Mouse (Mus musculus): Measurements from ENCODE around the gene Cdc73. TPM values are rescaled to one million over a fixed set of nuclear protein-coding genes. Genes with fewer than 3 reads are reported as not detected.
"Not testable (repeated sequence)": the region's sequence is repeated elsewhere in the genome, so short reads cannot be mapped to it uniquely, and the experiment has no call there.

Gene Cdc73
- polyA plus RNA-seq, 1 experiment from 2014 or later, result 28.0 TPM

- no peak overlapping the region for H3K27ac ChIP-seq
- H3K4me3 ChIP-seq, result no peak overlapping the region
- no peaks in the 10 kb centered on the region for H3K36me3 ChIP-seq
- no peak for ATAC-seq (ENCODE audit: insufficient number of reproducible peaks, insufficient read depth, low FRiP score, low TSS enrichment, low read depth)
- no peaks in the 10 kb centered on the region for H3K9me3 ChIP-seq
- WGBS, result 80% methylated on average over 5 of the region's 5 CpGs
- no peaks in the 10 kb centered on the region for H3K27me3 ChIP-seq
- no peaks in the 10 kb centered on the region for H3K4me1 ChIP-seq
- H3K9ac ChIP-seq, result no peak overlapping the region
- H3K4me2 ChIP-seq, result no peak overlapping the region
Measured at GRCm38 (mm10) chr1:143724456-143725064, 21.9 kb upstream of the Cdc73 start.

- H3K4me2 ChIP-seq; H3K27ac ChIP-seq; ATAC-seq (ENCODE audit: insufficient number of reproducible peaks, insufficient read depth, low FRiP score, low TSS enrichment, low read depth); H3K4me3 ChIP-seq; H3K9ac ChIP-seq; H3K36me3 ChIP-seq; H3K9me3 ChIP-seq; H3K27me3 ChIP-seq; H3K4me1 ChIP-seq: not testable (repeated sequence)
- no CpG with 5 or more reads among the region's 2 CpGs for WGBS
Measured at GRCm38 (mm10) chr1:143716038-143716437, 13.3 kb upstream of the Cdc73 start, which contains the start of gene Glrx2. Glrx2 (plus strand) TSS chr1:143716338.

GRCm38 (mm10) chr1:143710627-143710976 lies 7.9 kb upstream of the Cdc73 start:
- Histone ChIP-seq H3K9me3 (no peaks in the 10 kb centered on the region), H3K4me2 (no peak overlapping the region), H3K4me1 (peaks cover 6% of the 10 kb centered on the region), H3K4me3 (no peak overlapping the region), H3K27me3 (no peaks in the 10 kb centered on the region), H3K36me3 (no peaks in the 10 kb centered on the region), H3K9ac (no peak overlapping the region), H3K27ac (no peak overlapping the region)
- no peak for ATAC-seq (ENCODE audit: insufficient number of reproducible peaks, insufficient read depth, low FRiP score, low TSS enrichment, low read depth)
- 68% methylated on average over 5 of the region's 5 CpGs for WGBS

- Histone ChIP-seq H3K9me3 (no peaks in the 10 kb centered on the region), H3K4me2 (no peak overlapping the region), H3K4me3 (no peak overlapping the region), H3K36me3 (no peaks in the 10 kb centered on the region), H3K27me3 (no peaks in the 10 kb centered on the region), H3K9ac (no peak overlapping the region), H3K27ac (no peak overlapping the region), H3K4me1 (peaks cover 6% of the 10 kb centered on the region)
- 44% methylated on average over 7 of the region's 7 CpGs for WGBS
- peak; percentile 64; the same call in 1 of the 2 replicates for ATAC-seq (ENCODE audit: insufficient number of reproducible peaks, insufficient read depth, low FRiP score, low TSS enrichment, low read depth)
Measured at GRCm38 (mm10) chr1:143709966-143710626, 7.4 kb upstream of the Cdc73 start.

GRCm38 (mm10) chr1:143708361-143708760 lies 5.7 kb upstream of the Cdc73 start:
- Histone ChIP-seq H3K27me3 (no peaks in the 10 kb centered on the region), H3K9me3 (no peaks in the 10 kb centered on the region), H3K9ac (no peak overlapping the region), H3K4me3 (no peak overlapping the region), H3K4me2 (no peak overlapping the region), H3K4me1 (peaks cover 6% of the 10 kb centered on the region), H3K27ac (no peak overlapping the region), H3K36me3 (no peaks in the 10 kb centered on the region)
- WGBS, result 73% methylated on average over 6 of the region's 6 CpGs
- ATAC-seq (ENCODE audit: insufficient number of reproducible peaks, insufficient read depth, low FRiP score, low TSS enrichment, low read depth), result no peak

GRCm38 (mm10) chr1:143707006-143707405 lies 4.3 kb upstream of the Cdc73 start:
- peaks cover 6% of the 10 kb centered on the region for H3K4me1 ChIP-seq
- no peaks in the 10 kb centered on the region for H3K9me3 ChIP-seq
- no peak overlapping the region for H3K4me2 ChIP-seq
- 68% methylated on average over 4 of the region's 4 CpGs for WGBS
- no peak for ATAC-seq (ENCODE audit: insufficient number of reproducible peaks, insufficient read depth, low FRiP score, low TSS enrichment, low read depth)
- H3K36me3 ChIP-seq, result no peaks in the 10 kb centered on the region
- no peak overlapping the region for H3K27ac ChIP-seq
- H3K4me3 ChIP-seq, result no peak overlapping the region
- no peaks in the 10 kb centered on the region for H3K27me3 ChIP-seq
- H3K9ac ChIP-seq, result no peak overlapping the region

GRCm38 (mm10) chr1:143702141-143702740 lies 452 bp downstream of the Cdc73 start:
- peak overlapping the region; percentile 92 for H3K9ac ChIP-seq
- WGBS, result under 1% methylated on average over 45 of the region's 48 CpGs
- H3K27ac ChIP-seq, result peak overlapping the region; percentile 92
- peak overlapping the region; percentile 86 for H3K4me3 ChIP-seq
- no peaks in the 10 kb centered on the region for H3K27me3 ChIP-seq
- peaks cover 11% of the 10 kb centered on the region for H3K36me3 ChIP-seq
- H3K9me3 ChIP-seq, result no peaks in the 10 kb centered on the region
- peak; percentile 66 for ATAC-seq (ENCODE audit: insufficient number of reproducible peaks, insufficient read depth, low FRiP score, low TSS enrichment, low read depth)
- peak overlapping the region; percentile 63 for H3K4me2 ChIP-seq
- H3K4me1 ChIP-seq, result peaks cover 6% of the 10 kb centered on the region

GRCm38 (mm10) chr1:143701736-143702135 lies 957 bp downstream of the Cdc73 start:
- Histone ChIP-seq H3K9me3 (no peaks in the 10 kb centered on the region), H3K27ac (peak overlapping the region; percentile 92), H3K9ac (peak overlapping the region; percentile 92), H3K27me3 (no peaks in the 10 kb centered on the region), H3K4me2 (peak overlapping the region; percentile 63), H3K4me1 (peaks cover 6% of the 10 kb centered on the region), H3K36me3 (peaks cover 15% of the 10 kb centered on the region), H3K4me3 (peak overlapping the region; percentile 86)
- ATAC-seq (ENCODE audit: insufficient number of reproducible peaks, insufficient read depth, low FRiP score, low TSS enrichment, low read depth), result no peak
- under 1% methylated on average over 13 of the region's 13 CpGs for WGBS

- no peaks in the 10 kb centered on the region for H3K9me3 ChIP-seq
- WGBS, result 85% methylated on average over 3 of the region's 3 CpGs
- H3K4me2 ChIP-seq, result no peak overlapping the region
Measured at GRCm38 (mm10) chr1:143684849-143685248, 17.8 kb downstream of the Cdc73 start.

GRCm38 (mm10) chr1:143681108-143681507 lies 21.6 kb downstream of the Cdc73 start:
- H3K9me3 ChIP-seq, result no peaks in the 10 kb centered on the region
- no peak overlapping the region for H3K4me3 ChIP-seq
- ATAC-seq (ENCODE audit: insufficient number of reproducible peaks, insufficient read depth, low FRiP score, low TSS enrichment, low read depth), result no peak
- H3K27ac ChIP-seq, result no peak overlapping the region
- peaks cover 51% of the 10 kb centered on the region for H3K36me3 ChIP-seq
- 96% methylated on average over 5 of the region's 5 CpGs for WGBS
- no peak overlapping the region for H3K4me2 ChIP-seq
- no peaks in the 10 kb centered on the region for H3K27me3 ChIP-seq
- H3K9ac ChIP-seq, result no peak overlapping the region
- H3K4me1 ChIP-seq, result no peaks in the 10 kb centered on the region

More at GRCm38 (mm10) chr1:143684849-143685248, 17.8 kb downstream of the Cdc73 start:
- Histone ChIP-seq H3K4me1 (no peaks in the 10 kb centered on the region), H3K4me3 (no peak overlapping the region), H3K9ac (no peak overlapping the region), H3K27me3 (no peaks in the 10 kb centered on the region), H3K36me3 (peaks cover 50% of the 10 kb centered on the region), H3K27ac (no peak overlapping the region)
- ATAC-seq (ENCODE audit: insufficient number of reproducible peaks, insufficient read depth, low FRiP score, low TSS enrichment, low read depth), result no peak

GRCm38 (mm10) chr1:143675734-143676361 lies 26.8 kb downstream of the Cdc73 start:
- H3K27ac ChIP-seq, result no peak overlapping the region
- no peaks in the 10 kb centered on the region for H3K4me1 ChIP-seq
- ATAC-seq (ENCODE audit: insufficient number of reproducible peaks, insufficient read depth, low FRiP score, low TSS enrichment, low read depth), result no peak
- H3K36me3 ChIP-seq, result peaks cover 28% of the 10 kb centered on the region
- WGBS, result 89% methylated on average over 4 of the region's 4 CpGs
- H3K9ac ChIP-seq, result no peak overlapping the region
- no peak overlapping the region for H3K4me2 ChIP-seq
- H3K27me3 ChIP-seq, result no peaks in the 10 kb centered on the region
- H3K4me3 ChIP-seq, result no peak overlapping the region
- no peaks in the 10 kb centered on the region for H3K9me3 ChIP-seq

Measured in embryonic facial prominence, embryonic 13.5 days (tissue).